Mouse (Mus musculus): ENCODE results near the gene Tk1. TPM values are rescaled to one million over a fixed set of nuclear protein-coding genes. Genes with fewer than 3 reads are reported as not detected.
"Not testable (repeated sequence)": the region's sequence is repeated elsewhere in the genome, so short reads cannot be mapped to it uniquely, and the experiment has no call there.

Tk1 gene
- total RNA-seq, 2 experiments from 2014 or later, result 108 to 198 TPM

GRCm38 (mm10) chr11:117823411-117823810 lies 2.5 kb downstream of the Tk1 start:
- no peak for ATAC-seq (replicated peaks; ENCODE audit: poor library complexity)

- ATAC-seq (replicated peaks; ENCODE audit: poor library complexity), result no peak
Measured at GRCm38 (mm10) chr11:117822728-117823241, 3.1 kb downstream of the Tk1 start.

GRCm38 (mm10) chr11:117821868-117822267 lies 4.0 kb downstream of the Tk1 start:
- no peak for ATAC-seq (replicated peaks; ENCODE audit: poor library complexity)

- no peak for ATAC-seq (replicated peaks; ENCODE audit: poor library complexity)
Measured at GRCm38 (mm10) chr11:117820173-117820572, 5.7 kb downstream of the Tk1 start.

DNA sequence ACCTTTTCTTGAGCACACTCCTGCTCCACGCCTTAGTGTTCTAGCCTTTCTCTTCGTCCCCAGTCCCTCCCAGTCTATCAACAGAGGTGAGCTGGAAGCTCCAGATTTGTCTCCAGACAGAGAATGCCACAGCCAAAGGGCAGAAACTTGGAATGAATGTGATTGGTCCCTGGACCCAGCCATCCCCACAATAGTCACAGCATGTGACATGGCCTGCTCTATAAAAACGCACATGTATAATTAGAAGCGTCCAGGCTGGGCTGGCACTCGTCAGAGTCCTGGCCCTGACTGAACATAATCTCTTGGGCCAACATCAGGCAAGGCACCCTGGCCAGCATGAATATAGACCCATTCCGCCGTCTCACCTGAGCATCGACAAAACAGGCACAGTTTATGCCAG lies 6.8 kb downstream of the Tk1 start:
- no peak for ATAC-seq (replicated peaks; ENCODE audit: poor library complexity)

DNA sequence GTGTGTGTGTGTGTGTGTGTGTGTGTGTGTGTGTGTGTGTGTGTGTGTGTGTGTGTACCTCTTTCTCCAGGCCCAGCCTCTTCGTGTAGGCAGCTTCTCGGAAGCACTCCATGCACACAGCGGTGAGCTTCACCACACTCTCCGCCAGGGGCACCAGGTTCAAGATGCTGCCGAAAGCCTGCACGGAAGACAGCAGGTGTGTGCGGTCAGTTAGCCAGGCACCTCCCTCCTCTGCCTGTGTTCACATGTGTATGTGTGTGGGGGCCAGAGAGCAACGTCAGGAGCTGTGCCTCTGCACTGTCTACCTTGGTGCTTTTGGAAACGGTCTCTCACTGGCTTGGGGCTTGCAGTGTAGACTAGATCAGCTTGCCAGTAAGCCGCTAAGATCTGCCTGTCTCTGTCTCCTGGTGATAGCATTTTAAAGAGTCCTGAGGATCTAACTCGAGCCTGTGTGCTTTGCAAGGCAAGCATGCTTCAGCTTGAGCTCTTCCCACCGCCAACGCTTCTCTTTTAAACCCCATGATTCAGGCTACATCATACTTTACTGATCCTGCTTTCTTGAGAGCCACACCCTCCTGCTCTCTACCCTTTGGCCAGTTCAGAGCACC lies 9.4 kb downstream of the Tk1 start:
- peak; percentile 34 for ATAC-seq (replicated peaks; ENCODE audit: poor library complexity)

DNA sequence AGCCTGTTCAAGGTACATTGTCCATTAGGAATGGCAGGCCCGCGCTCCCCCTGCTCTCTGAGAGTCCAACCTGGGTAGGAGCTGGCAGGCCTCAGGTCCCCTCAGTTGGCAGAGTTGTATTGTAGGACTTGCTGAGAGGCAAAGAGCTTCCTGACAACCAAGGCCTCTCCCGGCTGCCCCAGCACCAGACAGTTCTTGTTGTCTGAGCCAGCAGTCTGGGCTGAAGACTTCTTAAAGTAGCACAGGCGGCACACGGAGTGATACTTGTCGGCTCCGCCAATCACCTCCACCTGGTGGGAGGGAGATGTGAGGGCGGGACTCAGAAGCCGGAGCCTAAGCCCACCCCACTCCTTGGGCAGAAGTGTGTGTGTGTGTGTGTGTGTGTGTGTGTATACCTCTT lies 10.0 kb downstream of the Tk1 start:
- ATAC-seq (replicated peaks; ENCODE audit: poor library complexity), result not testable (repeated sequence)

GRCm38 (mm10) chr11:117814704-117815366 lies 11.1 kb downstream of the Tk1 start:
- ATAC-seq (replicated peaks; ENCODE audit: poor library complexity), result no peak

- ATAC-seq (replicated peaks; ENCODE audit: poor library complexity), result no peak
Measured at GRCm38 (mm10) chr11:117813867-117814266, 12.0 kb downstream of the Tk1 start.

DNA sequence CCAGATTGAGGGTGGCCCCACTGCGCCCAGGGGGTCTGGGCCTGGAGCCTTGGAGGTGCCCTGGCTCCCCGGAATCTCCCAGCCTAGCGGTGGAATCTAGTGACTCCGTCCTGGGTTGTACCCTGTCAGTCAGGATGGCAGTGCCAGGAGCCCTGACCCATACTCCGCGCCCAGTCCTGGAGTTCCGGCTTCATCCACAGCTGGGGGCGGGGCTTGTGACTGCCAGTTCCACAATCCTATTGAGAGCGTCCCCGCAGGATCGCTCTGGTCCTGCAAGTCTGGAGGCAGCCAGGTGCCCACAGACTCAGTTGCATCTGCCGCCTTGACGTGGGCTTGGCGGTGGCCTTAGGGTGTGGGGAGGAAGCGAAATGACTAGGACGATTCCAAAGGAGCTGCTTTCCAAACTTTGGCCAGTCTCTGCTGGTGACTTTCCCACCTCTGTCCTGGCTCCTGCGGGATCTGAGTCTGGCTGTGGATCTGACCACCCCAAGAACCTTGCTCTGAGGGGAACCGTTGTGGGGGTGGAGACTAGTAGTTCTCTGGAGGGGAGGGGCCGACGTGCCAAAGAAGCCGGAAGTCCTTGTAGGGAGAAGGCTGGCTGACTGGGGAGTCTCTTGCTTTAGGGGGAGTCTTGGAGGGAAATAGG lies 15.4 kb downstream of the Tk1 start:
- peak; percentile 73 for ATAC-seq (replicated peaks; ENCODE audit: poor library complexity)

- peak; percentile 47 for ATAC-seq (replicated peaks; ENCODE audit: poor library complexity)
Measured at GRCm38 (mm10) chr11:117809407-117810311, 16.2 kb downstream of the Tk1 start, which contains the start of the genes Gm20708 and Syngr2. Gene Gm20708 (plus strand): TSS chr11:117809668. Gene Syngr2 (plus strand): TSS chr11:117809668.

GRCm38 (mm10) chr11:117806781-117807180 lies 19.1 kb downstream of the Tk1 start:
- ATAC-seq (replicated peaks; ENCODE audit: poor library complexity), result no peak

GRCm38 (mm10) chr11:117803166-117803688 lies 22.7 kb downstream of the Tk1 start:
- peak; percentile 45; the same call in 1 of the 2 replicates for ATAC-seq (replicated peaks; ENCODE audit: poor library complexity)

- no peak for ATAC-seq (replicated peaks; ENCODE audit: poor library complexity)
Measured at GRCm38 (mm10) chr11:117801650-117802049, 24.2 kb downstream of the Tk1 start.

DNA sequence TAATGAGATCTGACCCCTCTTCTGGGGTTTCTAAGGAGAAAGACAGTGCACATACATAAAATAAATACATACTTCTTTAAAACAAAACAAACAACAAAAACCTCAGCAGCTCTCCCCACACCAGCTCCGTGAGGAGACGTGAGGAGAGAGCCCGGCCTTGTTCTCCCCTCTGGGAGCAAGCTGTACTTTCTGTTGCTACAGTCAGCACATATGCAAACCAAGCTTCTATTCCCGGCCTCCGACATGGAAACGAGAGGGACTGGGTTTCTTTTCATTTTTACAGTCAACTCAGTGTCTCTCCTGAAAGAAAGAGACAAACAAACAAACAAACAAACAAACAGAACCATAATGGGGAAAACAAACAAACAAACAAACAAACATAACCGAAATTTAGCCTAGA lies 25.9 kb downstream of the Tk1 start:
- no peak for ATAC-seq (replicated peaks; ENCODE audit: poor library complexity)

GRCm38 (mm10) chr11:117799174-117799573 lies 26.7 kb downstream of the Tk1 start:
- no peak for ATAC-seq (replicated peaks; ENCODE audit: poor library complexity)

GRCm38 (mm10) chr11:117798160-117798541 lies 27.7 kb downstream of the Tk1 start:
- ATAC-seq (replicated peaks; ENCODE audit: poor library complexity), result peak; percentile 20; the same call in 1 of the 2 replicates

- peak; percentile 73 for ATAC-seq (replicated peaks; ENCODE audit: poor library complexity)
Measured at GRCm38 (mm10) chr11:117797511-117798159, 28.3 kb downstream of the Tk1 start, which contains the start of gene 6030468B19Rik. Gene 6030468B19Rik (plus strand): TSS chr11:117797660.

- no peak for ATAC-seq (replicated peaks; ENCODE audit: poor library complexity)
Measured at GRCm38 (mm10) chr11:117796954-117797353, 28.9 kb downstream of the Tk1 start.

GRCm38 (mm10) chr11:117794035-117794551 lies 31.8 kb downstream of the Tk1 start:
- no peak for ATAC-seq (replicated peaks; ENCODE audit: poor library complexity)

Data from megakaryocyte progenitor cell, adult 5-6 weeks (primary cell).